Mouse (Mus musculus) midbrain, embryonic 15.5 days (tissue): ENCODE data around the gene Csf3. TPM values are rescaled to one million over a fixed set of nuclear protein-coding genes. Genes with fewer than 3 reads are reported as not detected.
"Not testable (repeated sequence)": the region's sequence is repeated elsewhere in the genome, so short reads cannot be mapped to it uniquely, and the experiment has no call there.

Source experiments
- ATAC-seq: fragments of 200-750 bp; cut with Nextera tagmentation; replicated peaks from 2 replicates; pipeline ENCODE4 v1.8.0; 2017; ENCODE audit warnings: moderate TSS enrichment
- H3K27ac ChIP-seq: fragments of 300-500 bp; sonication (generic); 2 replicates; pipeline ENCODE4 v1.5.1; 2015; ENCODE audit warnings: mild to moderate bottlenecking, inconsistent platforms
- H3K27me3 ChIP-seq: fragments of 300-500 bp; sonication (generic); replicated peaks from 2 replicates; pipeline ENCODE4 v1.6.1; 2015; ENCODE audit warnings: inconsistent platforms
- H3K36me3 ChIP-seq: fragments of 300-500 bp; sonication (generic); replicated peaks from 2 replicates; pipeline ENCODE4 v1.6.1; 2015; ENCODE audit warnings: inconsistent platforms
- H3K4me1 ChIP-seq: fragments of 300-500 bp; sonication (generic); 2 replicates; pipeline ENCODE4 v1.6.1; 2015; ENCODE audit warnings: inconsistent platforms
- H3K4me2 ChIP-seq: fragments of 300-500 bp; sonication (generic); 2 replicates; pipeline ENCODE4 v1.6.1; 2015; ENCODE audit warnings: inconsistent platforms, mild to moderate bottlenecking, moderate library complexity
- H3K4me3 ChIP-seq: fragments of 300-500 bp; sonication (generic); 2 replicates; pipeline ENCODE4 v1.5.1; 2015; ENCODE audit warnings: mild to moderate bottlenecking, inconsistent platforms
- H3K9ac ChIP-seq: fragments of 300-500 bp; sonication (generic); 2 replicates; pipeline ENCODE4 v1.6.1; 2015; ENCODE audit warnings: mild to moderate bottlenecking, inconsistent platforms
- H3K9me3 ChIP-seq: fragments of 300-500 bp; sonication (generic); 2 replicates; pipeline ENCODE4 v1.6.1; 2016; ENCODE audit warnings: inconsistent platforms
- WGBS: fragments of 180-500 bp; shearing (Covaris S2); methylation state at CpG from one replicate; pipeline ENCODE4 v1.1.7; 2015; ENCODE audit warnings: mixed read lengths; 5-methylcytosine and 5-hydroxymethylcytosine counted together
- polyA plus RNA-seq: library from polyadenylated mRNA; unstranded; fragments of >200 nt; fragmentation: Nextera tagmentation; extraction: Ambion mirVana; gene quantifications from 2 replicates; pipeline ENCODE4 v1.2.1, GENCODE M21; 2015

The Csf3 gene
- polyA plus RNA-seq, 1 experiment from 2014 or later, result not detected

DNA sequence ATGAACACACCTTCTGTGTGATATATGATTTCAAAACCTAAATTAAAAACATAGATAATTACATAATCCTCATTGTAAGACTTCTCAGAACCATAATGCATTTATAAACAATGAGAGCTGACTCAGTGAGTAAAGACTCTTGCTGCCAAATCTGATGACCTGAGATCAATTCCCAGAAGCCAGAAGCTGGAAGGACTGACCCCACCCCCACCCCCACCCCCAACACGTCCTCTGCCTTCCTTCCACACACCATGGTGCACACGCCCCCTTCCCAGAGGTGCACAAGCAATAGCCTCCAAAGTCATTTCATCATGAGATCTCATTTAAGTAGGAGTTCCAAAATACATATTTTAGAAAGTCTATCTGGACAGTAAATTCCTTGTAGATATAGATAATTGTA is 19.7 kb downstream of the Csf3 start:
- no peak overlapping the region for H3K4me2 ChIP-seq
- H3K36me3 ChIP-seq, result peaks cover 13% of the 10 kb centered on the region; the same call in 1 of the 2 replicates
- WGBS, result 73% methylated on average over 2 of the region's 2 CpGs
- H3K9ac ChIP-seq, result no peak overlapping the region
- no peak overlapping the region for H3K4me3 ChIP-seq
- no peaks in the 10 kb centered on the region for H3K27me3 ChIP-seq
- H3K9me3 ChIP-seq, result no peaks in the 10 kb centered on the region
- H3K4me1 ChIP-seq, result peaks cover 7% of the 10 kb centered on the region; the same call in 1 of the 2 replicates
- no peak overlapping the region for H3K27ac ChIP-seq
- ATAC-seq, result no peak

DNA sequence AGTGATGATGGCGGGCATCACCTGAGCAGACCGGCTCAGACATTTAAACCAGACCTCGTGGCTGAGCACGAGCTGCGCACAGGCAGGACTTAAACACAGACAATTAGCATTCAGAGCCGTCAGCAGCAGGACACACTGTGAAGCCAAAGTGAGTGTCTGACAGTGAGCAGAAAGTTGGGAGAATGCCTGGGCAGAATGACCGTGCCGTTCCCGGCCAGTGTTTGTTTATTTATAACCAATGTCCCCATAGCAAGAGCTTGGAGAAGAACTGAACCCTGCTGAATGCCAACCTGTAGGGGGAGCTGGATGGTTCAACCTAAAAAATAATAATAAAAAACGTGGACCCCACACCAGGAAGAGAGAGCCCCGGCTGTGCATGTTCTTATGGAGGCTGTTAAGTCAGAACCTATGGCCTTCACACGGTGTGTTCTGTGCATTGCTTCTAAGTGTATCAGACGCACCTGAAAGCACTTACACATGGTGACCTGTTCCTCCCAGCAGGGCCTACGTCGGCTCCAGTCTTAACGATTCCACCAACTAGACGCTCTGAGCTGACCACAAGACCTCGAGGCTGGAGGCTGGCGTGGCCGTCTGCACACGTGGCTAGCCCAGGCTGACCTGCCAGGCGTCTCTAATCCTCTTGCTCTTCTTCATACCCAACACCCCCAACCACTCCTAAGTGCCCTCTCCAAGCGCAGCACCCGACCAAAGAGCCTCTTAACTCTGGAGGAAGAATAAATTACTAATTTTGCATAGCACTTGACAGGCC is 20.6 kb downstream of the Csf3 start:
- Histone ChIP-seq H3K4me2 (no peak overlapping the region), H3K9me3 (no peaks in the 10 kb centered on the region), H3K27me3 (no peaks in the 10 kb centered on the region), H3K4me3 (no peak overlapping the region), H3K9ac (no peak overlapping the region), H3K27ac (no peak overlapping the region; the same call in 1 of the 2 replicates), H3K36me3 (peaks cover 10% of the 10 kb centered on the region; the same call in 1 of the 2 replicates), H3K4me1 (peaks cover 7% of the 10 kb centered on the region; the same call in 1 of the 2 replicates)
- ATAC-seq, result no peak
- WGBS, result 71% methylated on average over 24 of the region's 24 CpGs

- Histone ChIP-seq H3K36me3 (peaks cover 4% of the 10 kb centered on the region; the same call in 1 of the 2 replicates), H3K9me3 (no peaks in the 10 kb centered on the region), H3K4me3 (no peak overlapping the region), H3K9ac (no peak overlapping the region), H3K27ac (no peak overlapping the region), H3K27me3 (no peaks in the 10 kb centered on the region), H3K4me2 (no peak overlapping the region), H3K4me1 (peaks cover 7% of the 10 kb centered on the region)
- ATAC-seq, result no peak
- 86% methylated on average over 7 of the region's 7 CpGs for WGBS
Measured at GRCm38 (mm10) chr11:98723098-98723497, 22.0 kb downstream of the Csf3 start.

DNA sequence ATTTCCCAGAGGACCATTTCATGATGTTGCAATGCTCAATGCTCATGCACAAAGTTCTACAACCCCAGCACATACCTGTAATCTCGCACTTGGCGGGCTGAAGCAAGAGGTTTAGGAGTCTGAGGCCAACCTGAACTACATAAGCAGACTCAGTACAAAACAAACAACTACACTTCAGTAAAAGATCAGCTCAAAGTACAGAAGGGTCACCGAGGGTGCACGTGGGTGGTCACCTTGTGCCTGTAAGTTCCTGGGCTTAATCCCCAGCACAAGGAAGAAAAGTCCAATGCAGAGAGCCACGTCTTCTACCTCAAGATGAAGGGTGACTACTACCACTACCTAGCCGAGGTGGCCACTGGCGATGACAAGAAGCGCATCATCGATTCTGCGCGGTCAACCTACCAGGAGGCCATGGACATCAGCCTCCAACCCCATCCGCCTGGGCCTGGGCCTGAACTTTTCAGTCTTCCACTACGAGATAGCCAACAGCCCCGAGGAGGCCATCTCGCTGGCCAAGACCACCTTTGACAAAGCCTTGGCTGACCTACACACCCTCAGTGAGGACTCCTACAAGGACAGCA is 25.0 kb downstream of the Csf3 start:
- H3K36me3 ChIP-seq, result peaks cover 4% of the 10 kb centered on the region; the same call in 1 of the 2 replicates
- peaks cover 16% of the 10 kb centered on the region for H3K4me1 ChIP-seq
- H3K27ac ChIP-seq, result no peak overlapping the region
- no peak overlapping the region for H3K4me2 ChIP-seq
- ATAC-seq, result no peak
- WGBS, result 96% methylated on average over 15 of the region's 15 CpGs
- no peak overlapping the region for H3K4me3 ChIP-seq
- H3K9ac ChIP-seq, result no peak overlapping the region
- H3K9me3 ChIP-seq, result no peaks in the 10 kb centered on the region
- H3K27me3 ChIP-seq, result no peaks in the 10 kb centered on the region

- Histone ChIP-seq H3K27me3 (no peaks in the 10 kb centered on the region), H3K27ac (peak within 1 kb of the TSS; percentile 86), H3K4me1 (peaks cover 21% of the 10 kb centered on the region), H3K4me2 (peak within 1 kb of the TSS; percentile 69), H3K4me3 (peak within 1 kb of the TSS; percentile 67), H3K36me3 (peaks cover 4% of the 10 kb centered on the region; the same call in 1 of the 2 replicates), H3K9me3 (no peaks in the 10 kb centered on the region), H3K9ac (peak within 1 kb of the TSS; percentile 64)
- WGBS, result under 1% methylated on average over 16 of the region's 16 CpGs
- ATAC-seq, result peak; percentile 95
Measured at GRCm38 (mm10) chr11:98729119-98729588, 28.1 kb downstream of the Csf3 start, which contains the start of gene Med24. Gene Med24 (minus strand): TSS chr11:98729435.

GRCm38 (mm10) chr11:98730727-98731126 is 29.7 kb downstream of the Csf3 start:
- no peaks in the 10 kb centered on the region for H3K9me3 ChIP-seq
- no peaks in the 10 kb centered on the region for H3K27me3 ChIP-seq
- no peak overlapping the region for H3K4me2 ChIP-seq
- H3K4me1 ChIP-seq, result peaks cover 21% of the 10 kb centered on the region
- no peak overlapping the region for H3K9ac ChIP-seq
- H3K4me3 ChIP-seq, result no peak overlapping the region
- ATAC-seq, result no peak
- H3K36me3 ChIP-seq, result peaks cover 4% of the 10 kb centered on the region; the same call in 1 of the 2 replicates
- WGBS, result 68% methylated on average over 4 of the region's 4 CpGs
- peak overlapping the region; percentile 49; the same call in 1 of the 2 replicates for H3K27ac ChIP-seq

GRCm38 (mm10) chr11:98731134-98731533 is 30.1 kb downstream of the Csf3 start:
- H3K27ac ChIP-seq, result peak overlapping the region; percentile 49; the same call in 1 of the 2 replicates
- no peak overlapping the region for H3K4me2 ChIP-seq
- H3K27me3 ChIP-seq, result no peaks in the 10 kb centered on the region
- 40% methylated on average over 5 of the region's 5 CpGs for whole genome bisulfite sequencing
- H3K4me3 ChIP-seq, result no peak overlapping the region
- ATAC-seq, result no peak
- peaks cover 4% of the 10 kb centered on the region; the same call in 1 of the 2 replicates for H3K36me3 ChIP-seq
- H3K9ac ChIP-seq, result no peak overlapping the region
- no peaks in the 10 kb centered on the region for H3K9me3 ChIP-seq
- H3K4me1 ChIP-seq, result peaks cover 21% of the 10 kb centered on the region

DNA sequence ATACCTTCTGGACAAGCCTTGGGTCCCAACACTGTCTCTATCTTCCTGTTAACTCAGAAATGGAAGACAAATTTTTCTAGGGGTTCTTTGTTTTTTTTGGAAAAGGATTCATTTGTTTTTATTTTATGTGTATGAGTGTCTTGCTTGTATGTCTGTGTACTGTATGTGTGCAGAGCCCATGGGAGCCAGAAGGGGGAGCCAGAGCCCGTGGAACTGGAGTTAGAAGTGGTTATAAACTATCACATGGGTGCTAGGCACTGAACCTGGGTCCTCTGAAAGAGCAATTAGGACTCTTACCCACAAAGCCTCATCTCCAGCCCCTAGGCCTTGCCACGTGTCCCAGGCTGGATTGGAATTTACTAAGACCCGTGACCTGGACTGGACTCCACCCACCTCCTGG is 33.0 kb downstream of the Csf3 start:
- no peaks in the 10 kb centered on the region for H3K36me3 ChIP-seq
- ATAC-seq, result no peak
- WGBS, result 78% methylated on average over 3 of the region's 3 CpGs
- H3K27me3 ChIP-seq, result no peaks in the 10 kb centered on the region
- no peak overlapping the region for H3K4me2 ChIP-seq
- H3K9me3 ChIP-seq, result no peaks in the 10 kb centered on the region
- peaks cover 23% of the 10 kb centered on the region for H3K4me1 ChIP-seq
- no peak overlapping the region for H3K4me3 ChIP-seq
- H3K27ac ChIP-seq, result no peak overlapping the region
- H3K9ac ChIP-seq, result no peak overlapping the region

- Histone ChIP-seq H3K9me3 (no peaks in the 10 kb centered on the region), H3K4me3 (no peak overlapping the region), H3K36me3 (no peaks in the 10 kb centered on the region), H3K4me2 (no peak overlapping the region), H3K9ac (no peak overlapping the region), H3K4me1 (peaks cover 27% of the 10 kb centered on the region), H3K27ac (no peak overlapping the region), H3K27me3 (no peaks in the 10 kb centered on the region)
- WGBS, result 94% methylated on average over 4 of the region's 4 CpGs
- no peak for ATAC-seq
Measured at GRCm38 (mm10) chr11:98735111-98735510, 34.0 kb downstream of the Csf3 start.

DNA sequence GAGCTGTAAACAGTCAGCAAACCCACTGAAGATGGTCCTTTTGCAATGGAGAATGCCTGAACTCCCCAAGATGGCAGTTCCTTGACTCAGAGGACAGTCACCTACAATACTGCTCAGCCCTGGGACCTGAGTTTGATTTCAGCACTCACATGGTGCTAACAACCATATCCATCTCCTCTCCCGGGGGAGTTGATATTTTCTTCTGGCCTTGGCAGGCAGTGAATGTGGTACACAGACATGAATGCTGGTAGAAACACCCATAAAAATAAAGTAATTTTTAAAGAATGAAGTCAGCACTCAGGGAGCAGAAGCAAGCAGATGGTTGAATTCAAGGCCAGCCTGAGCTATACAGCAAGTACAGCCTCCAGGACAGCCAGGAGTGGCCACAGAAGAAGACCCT is 35.1 kb downstream of the Csf3 start:
- ATAC-seq, result no peak
- 90% methylated on average over 1 of the region's 1 CpGs for WGBS
- H3K4me1 ChIP-seq, result peaks cover 34% of the 10 kb centered on the region
- no peak overlapping the region for H3K4me3 ChIP-seq
- no peak overlapping the region for H3K9ac ChIP-seq
- H3K27me3 ChIP-seq, result no peaks in the 10 kb centered on the region
- no peak overlapping the region for H3K27ac ChIP-seq
- H3K36me3 ChIP-seq, result no peaks in the 10 kb centered on the region
- H3K9me3 ChIP-seq, result no peaks in the 10 kb centered on the region
- no peak overlapping the region for H3K4me2 ChIP-seq

DNA sequence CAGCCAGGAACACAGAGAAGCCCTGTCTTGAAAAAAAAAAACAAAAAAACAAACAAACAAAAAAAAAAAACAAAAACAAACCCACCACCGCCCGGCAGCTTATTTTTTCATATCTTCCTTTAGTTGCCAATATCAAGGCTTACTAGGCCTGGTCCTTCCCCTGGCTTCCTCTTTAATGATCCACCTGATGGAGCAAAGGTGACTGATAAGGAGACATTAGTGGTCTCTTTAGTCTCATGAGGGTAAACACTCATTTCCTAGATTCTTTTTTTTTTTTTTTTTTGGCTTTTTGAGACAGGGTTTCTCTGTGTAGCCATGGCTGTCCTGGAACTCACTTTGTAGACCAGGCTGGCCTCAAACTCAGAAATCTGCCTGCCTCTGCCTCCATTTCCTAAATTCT is 36.2 kb downstream of the Csf3 start:
- H3K4me3 ChIP-seq, H3K36me3 ChIP-seq, H3K9ac ChIP-seq, H3K4me2 ChIP-seq, H3K9me3 ChIP-seq, ATAC-seq, H3K27ac ChIP-seq, H3K27me3 ChIP-seq: not testable (repeated sequence)
- H3K4me1 ChIP-seq, result peaks cover 33% of the 10 kb centered on the region
- 90% methylated on average over 2 of the region's 2 CpGs for WGBS

- Histone ChIP-seq H3K4me2 (no peak overlapping the region), H3K27me3 (no peaks in the 10 kb centered on the region), H3K9ac (no peak overlapping the region), H3K36me3 (no peaks in the 10 kb centered on the region), H3K4me3 (no peak overlapping the region), H3K4me1 (peaks cover 38% of the 10 kb centered on the region), H3K27ac (peak overlapping the region; percentile 79), H3K9me3 (no peaks in the 10 kb centered on the region)
- no peak for ATAC-seq
- WGBS, result 15% methylated on average over 4 of the region's 4 CpGs
Measured at GRCm38 (mm10) chr11:98738428-98738911, 37.4 kb downstream of the Csf3 start.
